Mouse (Mus musculus): ENCODE data around the gene Macrod2.

- TF ChIP-seq CTCF (IDR thresholded peaks at IDR 0.05; ENCODE audit: low read depth) (no peak), EP300 (IDR thresholded peaks at IDR 0.05; ENCODE audit: low read depth) (no peak)
Measured at GRCm38 (mm10) chr2:140666846-140667245, 271.7 kb downstream of the Macrod2 start.
